9 mouse cellular contexts compared by ENCODE assay signal in the genomic region with DNA sequence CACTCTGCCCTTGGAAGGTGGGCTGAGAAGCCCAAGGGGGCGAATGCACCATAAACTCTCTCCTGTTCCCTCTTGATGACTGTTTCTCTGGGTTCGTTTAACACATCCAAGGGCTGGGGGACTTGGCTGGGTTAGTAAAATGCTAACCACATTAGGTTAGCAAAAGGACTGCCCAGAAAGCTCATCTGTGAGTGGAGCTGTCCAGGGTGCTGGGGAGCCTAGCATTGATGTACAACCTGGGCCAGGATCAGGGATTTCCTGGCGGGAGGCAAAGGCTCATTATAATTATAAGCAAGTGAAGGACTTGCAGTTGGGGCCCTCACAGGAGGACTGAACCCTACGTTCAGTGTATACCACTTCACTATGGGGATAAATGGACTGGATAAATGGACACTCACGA.
DNase-seq lines count a peak whose midpoint lies in the region; ATAC-seq and TF ChIP-seq lines count a peak whose summit lies in the region.
"Had no signal": no experiment of that assay in that cellular context is flagged by ENCODE, and none has a peak within 500 bp of the region (broad histone marks: within the 10 kb centered on the region; RNA-seq: fewer than 3 reads in every experiment).

No protein-coding gene starts in this region.

- H3K9me3 ChIP-seq in liver, postnatal 0 days (ENCODE audit: low read length), result no peaks in the 10 kb centered on the region
- H3K9me3 ChIP-seq: neural tube, embryonic 12.5 days had no signal

- no peaks in the 10 kb centered on the region for H3K36me3 ChIP-seq in liver, postnatal 0 days (replicated peaks; ENCODE audit: insufficient read depth, low read length)
- H3K36me3 ChIP-seq: neural tube, embryonic 12.5 days had no signal

- no peak for TF ChIP-seq EP300 in liver, postnatal 0 days (IDR thresholded peaks at IDR 0.05; ENCODE audit: low read depth)

- no peak for ATAC-seq in liver, postnatal 0 days

- WGBS in liver, postnatal 0 days (ENCODE audit: insufficient replicate concordance), result 22% methylated on average over 5 of the region's 5 CpGs

- H3K4me2 ChIP-seq in liver, postnatal 0 days (ENCODE audit: low read depth, low read length), result no peak overlapping the region
- H3K4me2 ChIP-seq: neural tube, embryonic 12.5 days had no signal

- no peak overlapping the region for H3K9ac ChIP-seq in liver, postnatal 0 days (replicated peaks)
- H3K9ac ChIP-seq: neural tube, embryonic 12.5 days had no signal

- no peak for TF ChIP-seq CTCF in liver, postnatal 0 days (IDR thresholded peaks at IDR 0.05; ENCODE audit: low read depth)

- peak; percentile 23 to 38 for DNase-seq in layer of hippocampus, postnatal 10 days (ENCODE audit: low spot score in 2 of 2)
- no peak for DNase-seq in layer of hippocampus, postnatal 14 days (ENCODE audit: low spot score in 2 of 2)
- peak; percentile 70 for DNase-seq in R1 (ENCODE audit: low read depth, low spot score)
- peak; percentile 83 for DNase-seq in embryo, embryonic 10 days (ENCODE audit: low spot score)
- peak; percentile 31 for DNase-seq in liver, postnatal 0 days
- no peak for DNase-seq in right cerebral cortex, postnatal 36 days (ENCODE audit: low spot score in 2 of 2)
- no peak for DNase-seq in left cerebral cortex, adult 18-20 months (ENCODE audit: low spot score in 2 of 2)
- DNase-seq in layer of hippocampus, adult 11-12 months (ENCODE audit: low spot score), result no peak

- no peaks in the 10 kb centered on the region for H3K4me1 ChIP-seq in liver, postnatal 0 days (ENCODE audit: insufficient read depth)

- H3K4me3 ChIP-seq in liver, postnatal 0 days (ENCODE audit: low read depth, low read length), result no peak overlapping the region
- H3K4me3 ChIP-seq: neural tube, embryonic 12.5 days had no signal

- H3K27ac ChIP-seq in liver, postnatal 0 days (ENCODE audit: low read depth), result no peak overlapping the region
- H3K27ac ChIP-seq: neural tube, embryonic 12.5 days had no signal

- no peaks in the 10 kb centered on the region for H3K27me3 ChIP-seq in liver, postnatal 0 days (ENCODE audit: insufficient read depth, low read length)
- H3K27me3 ChIP-seq: neural tube, embryonic 12.5 days had no signal

Comparison
In these comparisons a context has a peak if more than half of its experiments do, and no peak if none do; other contexts are left out.
1. DNase-seq: peak in layer of hippocampus, postnatal 10 days (2 of 2), R1 (single experiment), embryo, embryonic 10 days (single experiment) and liver, postnatal 0 days (single experiment); none in layer of hippocampus, postnatal 14 days (0 of 2), right cerebral cortex, postnatal 36 days (0 of 2), left cerebral cortex, adult 18-20 months (0 of 2) and layer of hippocampus, adult 11-12 months (single experiment).